Mouse (Mus musculus) midbrain, embryonic 15.5 days (tissue): ENCODE measurements around the gene Ripply2. TPM values are rescaled to one million over a fixed set of nuclear protein-coding genes. Genes with fewer than 3 reads are reported as not detected.

Experiments
- ATAC-seq: fragments of 200-750 bp; cut with Nextera tagmentation; replicated peaks from 2 replicates; pipeline ENCODE4 v1.8.0; 2017; ENCODE audit warnings: moderate TSS enrichment
- H3K27ac ChIP-seq: fragments of 300-500 bp; sonication (generic); 2 replicates; pipeline ENCODE4 v1.5.1; 2015; ENCODE audit warnings: mild to moderate bottlenecking, inconsistent platforms
- H3K27me3 ChIP-seq: fragments of 300-500 bp; sonication (generic); replicated peaks from 2 replicates; pipeline ENCODE4 v1.6.1; 2015; ENCODE audit warnings: inconsistent platforms
- H3K36me3 ChIP-seq: fragments of 300-500 bp; sonication (generic); replicated peaks from 2 replicates; pipeline ENCODE4 v1.6.1; 2015; ENCODE audit warnings: inconsistent platforms
- H3K4me1 ChIP-seq: fragments of 300-500 bp; sonication (generic); 2 replicates; pipeline ENCODE4 v1.6.1; 2015; ENCODE audit warnings: inconsistent platforms
- H3K4me2 ChIP-seq: fragments of 300-500 bp; sonication (generic); 2 replicates; pipeline ENCODE4 v1.6.1; 2015; ENCODE audit warnings: inconsistent platforms, mild to moderate bottlenecking, moderate library complexity
- H3K4me3 ChIP-seq: fragments of 300-500 bp; sonication (generic); 2 replicates; pipeline ENCODE4 v1.5.1; 2015; ENCODE audit warnings: mild to moderate bottlenecking, inconsistent platforms
- H3K9ac ChIP-seq: fragments of 300-500 bp; sonication (generic); 2 replicates; pipeline ENCODE4 v1.6.1; 2015; ENCODE audit warnings: mild to moderate bottlenecking, inconsistent platforms
- H3K9me3 ChIP-seq: fragments of 300-500 bp; sonication (generic); 2 replicates; pipeline ENCODE4 v1.6.1; 2016; ENCODE audit warnings: inconsistent platforms
- WGBS: fragments of 180-500 bp; shearing (Covaris S2); methylation state at CpG from one replicate; pipeline ENCODE4 v1.1.7; 2015; ENCODE audit warnings: mixed read lengths; 5-methylcytosine and 5-hydroxymethylcytosine counted together
- polyA plus RNA-seq: library from polyadenylated mRNA; unstranded; fragments of >200 nt; fragmentation: Nextera tagmentation; extraction: Ambion mirVana; gene quantifications from 2 replicates; pipeline ENCODE4 v1.2.1, GENCODE M21; 2015

The Ripply2 gene
- polyA plus RNA-seq, 1 experiment from 2014 or later = 9.3 TPM

- no peaks in the 10 kb centered on the region for H3K9me3 ChIP-seq
- 83% methylated on average over 8 of the region's 8 CpGs for WGBS
- no peak overlapping the region for H3K27ac ChIP-seq
- H3K36me3 ChIP-seq = no peaks in the 10 kb centered on the region
- no peak overlapping the region for H3K9ac ChIP-seq
- H3K4me2 ChIP-seq = no peak overlapping the region
- no peak overlapping the region for H3K4me3 ChIP-seq
- H3K4me1 ChIP-seq = no peaks in the 10 kb centered on the region
- no peak for ATAC-seq
- no peaks in the 10 kb centered on the region for H3K27me3 ChIP-seq
Observed at GRCm38 (mm10) chr9:86991758-86992157, 23.6 kb upstream of the Ripply2 start.

- ATAC-seq = peak; percentile 42; the same call in 1 of the 2 replicates
- no peak overlapping the region for H3K9ac ChIP-seq
- H3K27ac ChIP-seq = no peak overlapping the region
- H3K27me3 ChIP-seq = no peaks in the 10 kb centered on the region
- no peak overlapping the region for H3K4me2 ChIP-seq
- no peaks in the 10 kb centered on the region for H3K4me1 ChIP-seq
- H3K4me3 ChIP-seq = no peak overlapping the region
- no peaks in the 10 kb centered on the region for H3K9me3 ChIP-seq
- no peaks in the 10 kb centered on the region for H3K36me3 ChIP-seq
- 69% methylated on average over 3 of the region's 3 CpGs for WGBS
Observed at GRCm38 (mm10) chr9:86997046-86997691, 18.2 kb upstream of the Ripply2 start.

GRCm38 (mm10) chr9:86999956-87000582 lies 15.3 kb upstream of the Ripply2 start:
- Histone ChIP-seq H3K4me2 (no peak overlapping the region), H3K9me3 (no peaks in the 10 kb centered on the region), H3K36me3 (no peaks in the 10 kb centered on the region), H3K27ac (no peak overlapping the region), H3K27me3 (no peaks in the 10 kb centered on the region), H3K4me3 (no peak overlapping the region), H3K4me1 (no peaks in the 10 kb centered on the region), H3K9ac (no peak overlapping the region)
- ATAC-seq = no peak
- WGBS = 75% methylated on average over 2 of the region's 2 CpGs

GRCm38 (mm10) chr9:87004701-87005434 lies 10.5 kb upstream of the Ripply2 start:
- H3K4me3 ChIP-seq = no peak overlapping the region
- no peak overlapping the region for H3K4me2 ChIP-seq
- H3K9ac ChIP-seq = no peak overlapping the region
- no peaks in the 10 kb centered on the region for H3K27me3 ChIP-seq
- ATAC-seq = no peak
- no peaks in the 10 kb centered on the region for H3K9me3 ChIP-seq
- H3K36me3 ChIP-seq = no peaks in the 10 kb centered on the region
- H3K27ac ChIP-seq = no peak overlapping the region
- no peaks in the 10 kb centered on the region for H3K4me1 ChIP-seq
- 74% methylated on average over 6 of the region's 6 CpGs for WGBS

GRCm38 (mm10) chr9:87005435-87005779 lies 9.9 kb upstream of the Ripply2 start:
- no peaks in the 10 kb centered on the region for H3K27me3 ChIP-seq
- H3K27ac ChIP-seq = no peak overlapping the region
- no peaks in the 10 kb centered on the region for H3K36me3 ChIP-seq
- H3K9me3 ChIP-seq = no peaks in the 10 kb centered on the region
- H3K4me3 ChIP-seq = no peak overlapping the region
- ATAC-seq = no peak
- no peak overlapping the region for H3K9ac ChIP-seq
- 69% methylated on average over 5 of the region's 5 CpGs for WGBS
- H3K4me1 ChIP-seq = no peaks in the 10 kb centered on the region
- H3K4me2 ChIP-seq = no peak overlapping the region

GRCm38 (mm10) chr9:87008507-87008906 lies 6.8 kb upstream of the Ripply2 start:
- Histone ChIP-seq H3K27me3 (no peaks in the 10 kb centered on the region), H3K27ac (no peak overlapping the region), H3K9ac (no peak overlapping the region), H3K4me2 (no peak overlapping the region), H3K36me3 (no peaks in the 10 kb centered on the region), H3K4me3 (no peak overlapping the region), H3K9me3 (no peaks in the 10 kb centered on the region), H3K4me1 (no peaks in the 10 kb centered on the region)
- no peak for ATAC-seq
- 81% methylated on average over 6 of the region's 6 CpGs for WGBS

GRCm38 (mm10) chr9:87008919-87009318 lies 6.4 kb upstream of the Ripply2 start:
- Histone ChIP-seq H3K27ac (no peak overlapping the region), H3K9ac (no peak overlapping the region), H3K4me2 (no peak overlapping the region), H3K9me3 (no peaks in the 10 kb centered on the region), H3K36me3 (no peaks in the 10 kb centered on the region), H3K4me1 (no peaks in the 10 kb centered on the region), H3K4me3 (no peak overlapping the region), H3K27me3 (no peaks in the 10 kb centered on the region)
- 67% methylated on average over 1 of the region's 1 CpGs for WGBS
- no peak for ATAC-seq

GRCm38 (mm10) chr9:87015938-87016294 lies 579 bp downstream of the Ripply2 start:
- Histone ChIP-seq H3K36me3 (no peaks in the 10 kb centered on the region), H3K4me2 (peak overlapping the region; percentile 87), H3K27me3 (no peaks in the 10 kb centered on the region), H3K4me1 (peaks cover 18% of the 10 kb centered on the region), H3K4me3 (peak overlapping the region; percentile 74), H3K27ac (peak overlapping the region; percentile 77), H3K9ac (peak overlapping the region; percentile 82), H3K9me3 (no peaks in the 10 kb centered on the region)
- 4% methylated on average over 10 of the region's 10 CpGs for WGBS
- ATAC-seq = peak; percentile 88

GRCm38 (mm10) chr9:87021778-87022523 lies 6.6 kb downstream of the Ripply2 start, which contains the start of gene Cyb5r4:
Gene Cyb5r4, plus strand, starts transcription at chr9:87022014.
- no peaks in the 10 kb centered on the region for H3K36me3 ChIP-seq
- ATAC-seq = peak; percentile 100
- under 1% methylated on average over 51 of the region's 52 CpGs for WGBS
- H3K4me3 ChIP-seq = peak within 1 kb of the TSS; percentile 77
- H3K9me3 ChIP-seq = no peaks in the 10 kb centered on the region
- H3K4me2 ChIP-seq = peak within 1 kb of the TSS; percentile 49
- peak within 1 kb of the TSS; percentile 83 for H3K27ac ChIP-seq
- H3K4me1 ChIP-seq = peaks cover 22% of the 10 kb centered on the region
- no peaks in the 10 kb centered on the region for H3K27me3 ChIP-seq
- peak within 1 kb of the TSS; percentile 68 for H3K9ac ChIP-seq

- Histone ChIP-seq H3K27ac (no peak overlapping the region), H3K27me3 (no peaks in the 10 kb centered on the region)
- WGBS = 83% methylated on average over 6 of the region's 6 CpGs
Observed at GRCm38 (mm10) chr9:87025764-87026163, 10.4 kb downstream of the Ripply2 start.

GRCm38 (mm10) chr9:87027423-87028084 lies 12.2 kb downstream of the Ripply2 start:
- H3K27ac ChIP-seq = no peak overlapping the region
- 44% methylated on average over 8 of the region's 8 CpGs for WGBS
- no peak overlapping the region for H3K4me3 ChIP-seq
- no peaks in the 10 kb centered on the region for H3K9me3 ChIP-seq
- no peak overlapping the region for H3K9ac ChIP-seq
- peaks cover 15% of the 10 kb centered on the region for H3K4me1 ChIP-seq
- H3K36me3 ChIP-seq = 0 out of 2 replicates have a peak, but pooled peaks cover 2% of the 10 kb centered on the region
- no peak overlapping the region for H3K4me2 ChIP-seq
- peak; percentile 79 for ATAC-seq
- no peaks in the 10 kb centered on the region for H3K27me3 ChIP-seq

More at GRCm38 (mm10) chr9:87025764-87026163, 10.4 kb downstream of the Ripply2 start:
- Histone ChIP-seq H3K4me2 (no peak overlapping the region), H3K4me3 (no peak overlapping the region), H3K36me3 (no peaks in the 10 kb centered on the region), H3K9me3 (no peaks in the 10 kb centered on the region), H3K4me1 (peaks cover 22% of the 10 kb centered on the region), H3K9ac (no peak overlapping the region)
- no peak for ATAC-seq

GRCm38 (mm10) chr9:87032196-87032595 lies 16.9 kb downstream of the Ripply2 start:
- Histone ChIP-seq H3K27me3 (no peaks in the 10 kb centered on the region), H3K9me3 (no peaks in the 10 kb centered on the region), H3K9ac (no peak overlapping the region), H3K36me3 (0 out of 2 replicates have a peak, but pooled peaks cover 7% of the 10 kb centered on the region), H3K4me3 (no peak overlapping the region), H3K4me1 (no peaks in the 10 kb centered on the region), H3K27ac (no peak overlapping the region), H3K4me2 (no peak overlapping the region)
- no peak for ATAC-seq
- WGBS = 91% methylated on average over 4 of the region's 4 CpGs
